Mouse (Mus musculus) c-Kit-negative CD71-positive TER-119-positive erythroid progenitor cells, embryonic 14.5 days (primary cell): ENCODE data around the gene Bcl2l1.

Experiments used
- DNase-seq: peaks from one replicate; pipeline ENCODE4 v3.0.0-alpha.2; 2013; ENCODE audit warnings: low read depth, low spot score

Bcl2l1 gene

GRCm38 (mm10) chr2:152824438-152825167 lies 6.9 kb downstream of the Bcl2l1 start:
- no peak for DNase-seq

DNA sequence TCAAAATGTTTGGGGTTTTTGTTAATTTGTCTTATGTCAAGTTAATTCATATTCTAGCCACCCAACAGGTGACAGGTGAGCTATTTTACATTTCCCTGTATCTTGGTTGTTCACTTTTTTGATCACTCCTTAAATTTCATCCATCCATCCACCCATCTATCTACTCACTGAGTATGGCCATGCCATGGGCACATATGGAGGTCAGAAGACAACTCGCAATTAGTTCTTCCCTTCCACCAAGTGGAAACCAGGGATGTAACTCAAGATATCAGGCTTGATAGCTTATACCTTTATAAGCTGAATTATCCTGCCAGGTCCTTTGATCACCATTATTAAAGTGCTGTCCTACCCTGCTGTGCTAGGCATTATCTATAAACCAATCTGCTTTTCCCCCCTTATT lies 7.8 kb downstream of the Bcl2l1 start:
- no peak for DNase-seq

GRCm38 (mm10) chr2:152821566-152821965 lies 10.0 kb downstream of the Bcl2l1 start:
- DNase-seq: no peak

- DNase-seq: no peak
These were observed 10.5 kb downstream of the Bcl2l1 start for GRCm38 (mm10) chr2:152821023-152821422.

DNA sequence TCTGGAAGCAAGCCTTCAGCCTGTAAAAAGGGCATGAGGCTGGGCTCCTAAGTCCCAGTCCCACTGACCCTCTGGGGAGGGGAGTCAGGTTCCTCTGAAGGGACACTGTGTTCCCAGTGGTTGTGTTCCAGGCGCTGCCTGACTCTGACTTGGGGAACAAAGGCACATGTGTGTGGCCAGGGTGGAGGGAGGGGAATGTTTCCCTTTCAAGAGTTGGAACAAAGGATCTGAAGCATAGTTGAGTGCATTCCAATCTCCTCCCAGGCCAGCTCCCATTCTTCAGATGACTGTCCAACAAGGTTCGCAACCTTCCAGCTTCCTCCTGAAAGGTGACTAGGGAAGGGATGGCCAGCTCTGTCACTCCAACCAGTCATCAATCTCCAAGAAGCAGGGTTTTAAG lies 11.2 kb downstream of the Bcl2l1 start:
- no peak for DNase-seq

DNA sequence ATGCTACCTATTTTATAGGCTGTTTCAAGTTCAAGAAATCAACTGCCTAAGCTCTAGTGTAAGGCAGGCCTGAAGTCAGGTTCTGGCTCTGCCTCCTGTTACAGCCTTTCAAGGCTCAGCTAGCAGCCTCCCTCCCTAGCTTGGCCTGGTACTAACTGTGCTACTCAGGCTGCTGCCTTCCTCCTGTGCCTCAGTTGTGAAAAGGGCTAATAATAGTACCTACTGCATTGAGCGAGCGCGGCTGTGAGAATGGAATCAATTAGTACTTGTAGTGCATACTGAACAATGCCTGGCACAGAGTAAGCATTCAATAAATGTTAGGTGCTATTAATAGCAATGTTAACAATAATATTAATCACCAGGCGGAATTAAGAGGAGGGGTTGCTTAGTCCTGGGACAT lies 11.6 kb downstream of the Bcl2l1 start:
- no peak for DNase-seq

DNA sequence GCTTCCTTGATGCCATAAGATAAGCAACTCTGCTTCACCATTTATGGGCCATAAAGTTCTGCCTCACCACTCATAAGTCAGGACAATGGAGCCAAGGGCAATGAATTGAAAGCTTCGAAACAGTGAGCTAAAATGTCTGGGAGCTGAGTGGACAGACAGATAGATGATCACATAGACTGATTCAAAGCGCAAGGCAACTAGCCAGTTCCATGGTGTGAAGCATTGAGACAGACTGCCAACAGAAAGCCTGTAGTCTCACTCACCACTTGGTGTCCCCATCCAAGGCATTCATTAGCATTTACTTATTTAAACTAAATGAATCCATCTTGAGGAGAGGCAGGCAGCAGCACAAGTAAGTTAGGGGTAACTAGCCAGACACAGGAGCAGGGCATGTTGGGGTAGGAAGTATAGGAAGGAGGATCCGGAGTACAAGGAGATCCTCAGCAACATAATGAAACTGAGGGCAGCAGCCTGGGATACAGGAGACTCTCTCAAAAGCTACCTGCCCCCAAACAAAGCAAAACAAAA lies 12.4 kb downstream of the Bcl2l1 start:
- DNase-seq: no peak

DNA sequence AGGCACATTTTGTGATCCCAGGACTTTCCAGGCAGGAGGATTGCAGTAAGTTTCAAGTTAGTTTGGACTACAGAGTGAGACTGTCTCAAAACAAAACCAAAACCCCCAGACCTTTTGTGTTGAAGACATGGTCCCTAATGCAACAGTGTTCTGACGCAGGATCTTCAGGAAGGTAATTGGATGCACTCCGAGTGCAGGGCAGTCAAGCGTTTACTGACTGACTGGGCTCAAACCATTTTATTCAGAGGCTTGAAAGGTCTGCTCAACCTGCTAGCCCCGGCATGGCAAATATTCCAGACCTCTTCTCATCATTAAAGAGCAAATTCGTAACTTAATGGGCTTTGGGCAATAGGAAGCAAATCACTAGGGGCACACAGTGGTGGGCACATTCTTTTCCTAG lies 12.8 kb downstream of the Bcl2l1 start:
- no peak for DNase-seq

- DNase-seq: peak; percentile 56
These were observed 13.8 kb downstream of the Bcl2l1 start for GRCm38 (mm10) chr2:152817596-152818291.

GRCm38 (mm10) chr2:152816657-152817348 lies 14.7 kb downstream of the Bcl2l1 start:
- DNase-seq: no peak

DNA sequence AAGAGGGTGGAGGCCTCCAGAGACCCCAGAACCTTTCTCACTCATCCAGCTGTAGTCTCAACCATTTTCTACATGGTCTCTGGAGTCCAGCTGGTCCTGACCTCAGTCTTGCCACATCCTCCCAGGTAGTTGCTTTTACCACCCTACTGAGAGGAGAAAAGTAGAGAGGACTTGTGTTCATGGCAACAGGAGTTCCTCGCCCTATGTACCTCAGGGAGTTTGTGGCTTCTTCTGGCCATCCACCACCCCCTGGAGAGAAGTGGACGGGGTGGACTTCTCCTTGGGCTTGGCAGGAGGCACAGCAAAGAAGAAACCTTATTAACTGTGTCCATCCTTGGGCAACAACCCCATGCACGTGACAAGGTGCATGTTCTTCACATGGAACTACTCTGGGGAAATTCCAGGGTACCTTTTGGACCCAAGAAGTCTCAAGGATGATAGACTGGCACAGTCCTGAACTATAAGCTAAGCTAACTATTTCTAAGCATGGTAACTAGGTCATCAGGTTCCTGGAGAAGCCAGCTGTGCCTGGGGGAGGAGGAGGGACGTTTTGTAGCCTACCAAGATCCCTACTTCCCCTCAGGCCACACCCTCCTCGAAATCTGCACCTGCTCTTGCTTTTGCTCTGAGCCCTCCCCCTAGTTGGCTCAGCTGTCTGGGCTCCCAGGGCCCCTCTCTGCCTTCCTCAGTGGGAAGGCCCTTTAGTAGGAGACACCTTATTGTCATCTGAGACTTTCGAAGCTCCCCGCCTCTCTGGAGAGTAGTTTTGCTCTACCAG lies 15.5 kb downstream of the Bcl2l1 start:
- DNase-seq: peak; percentile 60

DNA sequence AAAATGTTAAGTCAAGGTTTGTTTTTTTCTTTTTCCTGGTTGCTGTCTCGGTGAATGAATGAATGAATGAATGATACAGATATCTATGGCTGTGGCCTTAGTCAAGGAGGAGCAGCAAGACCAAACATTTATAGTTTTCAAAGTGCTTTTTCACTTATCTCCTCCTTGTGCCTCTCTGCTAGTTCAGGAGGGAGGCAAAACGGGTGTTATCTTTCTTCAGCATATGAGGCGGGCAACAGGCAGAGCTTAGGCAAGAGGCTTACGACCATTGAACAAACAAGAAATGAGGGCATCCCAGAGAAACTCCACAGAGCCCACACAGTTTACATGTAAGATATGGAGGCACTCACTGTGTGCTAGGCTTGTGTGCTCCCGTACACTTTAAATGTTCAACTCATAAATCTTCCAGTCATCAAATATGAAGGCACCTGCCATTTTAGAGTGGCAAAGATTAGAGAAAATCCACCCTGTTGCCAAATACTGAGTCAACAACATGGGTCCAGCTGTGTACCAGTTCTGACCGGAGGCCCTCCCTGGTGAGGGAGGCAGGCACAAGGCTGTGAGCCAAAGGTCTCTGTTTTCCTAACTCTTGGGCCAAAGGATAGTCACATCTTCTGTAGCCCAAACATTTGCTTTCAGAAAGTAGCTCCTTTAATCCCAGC lies 17.2 kb downstream of the Bcl2l1 start:
- peak; percentile 78 for DNase-seq

GRCm38 (mm10) chr2:152813232-152813631 lies 18.3 kb downstream of the Bcl2l1 start:
- DNase-seq: no peak

DNA sequence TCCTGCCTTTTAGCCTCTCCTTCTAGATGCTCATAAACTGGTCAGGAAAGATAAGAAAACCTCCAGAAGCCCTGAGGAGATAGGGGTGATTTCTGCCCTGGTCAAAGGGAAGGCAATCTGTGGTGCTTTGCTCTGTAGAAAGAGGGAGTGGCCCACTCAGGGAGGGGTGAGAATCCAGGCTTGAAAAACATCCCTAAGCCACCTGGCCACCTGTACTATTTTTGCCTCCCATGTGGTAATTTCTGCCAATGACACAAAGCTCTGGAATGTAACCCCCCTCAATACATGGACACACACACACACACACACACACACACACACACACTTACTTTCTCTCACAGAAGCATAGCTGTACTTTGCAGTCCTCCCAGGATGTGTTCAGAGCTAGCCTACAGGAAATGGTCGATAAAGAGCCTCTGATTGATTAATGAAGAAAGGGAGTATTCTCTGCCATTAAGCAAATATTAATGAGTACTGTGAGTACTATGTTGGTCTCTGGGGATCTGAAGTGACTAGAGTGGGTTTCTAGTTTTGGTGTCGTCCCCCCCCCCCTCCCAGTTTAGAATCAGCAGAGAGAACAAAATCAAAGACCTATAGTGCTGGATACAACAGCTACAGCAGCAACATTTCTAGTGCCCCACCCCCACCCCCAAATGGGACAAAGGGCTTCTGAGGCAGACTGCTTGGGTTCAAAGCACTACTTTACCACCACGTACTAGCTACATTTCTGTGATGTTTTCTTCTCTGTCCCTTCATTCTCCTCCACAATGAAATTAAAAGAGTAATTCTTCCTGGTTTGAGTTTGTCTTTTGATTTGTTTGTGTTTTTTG lies 20.0 kb downstream of the Bcl2l1 start:
- DNase-seq: peak; percentile 84

DNA sequence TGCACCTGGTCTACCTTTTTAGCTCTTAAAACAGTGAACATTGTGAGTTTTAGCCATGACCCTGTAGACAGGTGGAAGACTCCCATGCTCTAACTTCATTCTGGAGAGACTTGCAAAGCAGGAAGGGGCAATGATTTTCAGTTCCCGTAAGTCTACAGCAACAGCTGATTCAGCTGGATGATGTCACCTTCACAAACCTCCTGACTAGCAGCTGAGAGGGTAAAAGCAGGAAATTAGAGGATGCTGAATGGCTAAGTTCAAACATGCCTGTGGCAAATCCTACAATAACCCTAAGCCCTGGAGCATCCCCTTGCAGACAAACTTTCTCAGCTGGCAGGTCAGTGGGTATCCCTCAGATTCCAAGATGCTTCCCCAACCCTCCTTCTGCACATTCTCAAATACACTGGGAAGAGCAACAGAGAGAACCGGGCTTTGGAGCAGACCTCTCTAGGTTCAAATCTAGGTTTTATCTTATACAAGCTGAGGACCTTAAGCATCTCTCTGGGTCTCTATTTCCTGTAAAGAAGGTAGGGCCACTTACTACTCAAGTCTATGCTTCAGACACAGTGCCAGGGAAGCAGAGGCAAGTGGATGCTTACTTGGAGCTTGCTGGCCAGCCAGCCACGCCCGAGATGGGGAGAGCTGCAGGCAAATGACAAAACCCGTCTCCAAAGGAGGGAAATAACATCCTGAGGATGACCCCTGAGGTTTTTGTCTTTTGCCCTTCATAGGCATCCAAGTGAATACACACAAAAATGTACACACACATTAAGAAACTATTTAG lies 21.2 kb downstream of the Bcl2l1 start:
- DNase-seq: no peak

- DNase-seq: no peak
These were observed 23.4 kb downstream of the Bcl2l1 start for GRCm38 (mm10) chr2:152808178-152808577.

DNA sequence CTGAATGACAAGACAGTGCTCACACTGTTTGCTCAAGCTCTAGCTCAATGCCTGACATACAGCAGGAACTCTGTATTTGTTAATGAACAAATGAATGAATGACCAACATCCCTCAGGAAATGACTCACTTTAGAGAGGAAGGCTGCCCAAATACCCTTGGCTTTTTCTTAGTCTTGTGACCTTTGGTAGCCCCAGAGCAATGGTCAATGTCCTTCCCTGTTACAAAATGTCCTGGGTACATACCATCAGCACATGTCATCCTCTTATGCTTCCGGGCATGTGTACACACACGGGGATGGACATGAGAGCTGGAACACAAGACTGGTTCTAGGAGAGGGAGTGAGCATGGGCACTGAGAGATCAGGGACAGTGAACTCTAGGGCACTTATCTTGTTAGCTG lies 25.5 kb downstream of the Bcl2l1 start:
- no peak for DNase-seq

GRCm38 (mm10) chr2:152805111-152805490 lies 26.4 kb downstream of the Bcl2l1 start:
- no peak for DNase-seq

DNA sequence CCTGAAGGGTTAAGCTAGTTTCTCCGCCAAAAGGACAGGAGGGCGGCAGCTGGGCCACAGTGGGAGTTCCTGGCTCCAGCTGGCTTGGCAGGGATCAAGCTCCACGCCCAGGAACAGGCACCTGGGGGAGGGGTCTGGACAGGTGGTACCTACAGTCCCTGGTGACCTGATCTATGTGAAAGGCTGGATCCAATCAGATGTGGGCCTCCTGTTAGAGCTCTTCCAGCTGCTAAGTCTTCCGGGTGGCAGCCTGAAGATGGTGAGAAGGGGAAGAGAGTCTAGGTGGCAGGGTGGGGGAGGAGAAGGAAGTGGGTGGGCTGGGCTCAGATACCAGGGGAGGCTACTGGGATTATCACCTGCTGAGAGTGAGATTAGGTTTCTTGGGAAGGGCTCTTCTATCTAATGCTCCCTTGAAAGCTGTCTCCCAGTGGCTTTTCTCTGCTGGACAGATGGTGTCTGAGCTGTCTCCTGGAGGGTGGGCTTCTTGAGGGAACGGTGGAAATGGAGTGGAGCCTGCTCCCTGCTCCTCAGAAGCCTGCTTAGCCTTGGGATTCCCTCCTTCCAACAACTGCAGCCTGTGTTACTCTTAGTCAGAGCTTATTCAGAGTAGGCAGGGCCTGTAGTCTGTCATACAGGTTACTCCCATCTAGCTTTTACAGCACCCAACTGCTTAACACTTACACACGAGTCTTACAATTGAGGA lies 27.0 kb downstream of the Bcl2l1 start:
- no peak for DNase-seq
